Mouse (Mus musculus) liver, embryonic 13.5 days (tissue): ENCODE results near the gene Exoc4. TPM values are rescaled to one million over a fixed set of nuclear protein-coding genes. Genes with fewer than 3 reads are reported as not detected.

ENCODE experiments used
- ATAC-seq: fragments of 200-750 bp; cut with Nextera tagmentation; 2 replicates; pipeline ENCODE4 v1.8.0; 2017; ENCODE audit warnings: low read depth, mild to moderate bottlenecking, moderate number of reproducible peaks, moderate library complexity
- DNase-seq: peaks from one replicate; pipeline ENCODE4 v3.0.0; 2022
- H3K27ac ChIP-seq: fragments of 300-500 bp; sonication (generic); 2 replicates; pipeline ENCODE4 v1.5.1; 2015; ENCODE audit warnings: moderate library complexity, mild to moderate bottlenecking, inconsistent platforms
- H3K27me3 ChIP-seq: fragments of 300-500 bp; sonication (generic); 2 replicates; pipeline ENCODE4 v1.6.1; 2015; ENCODE audit warnings: mild to moderate bottlenecking, inconsistent platforms
- H3K36me3 ChIP-seq: fragments of 300-500 bp; sonication (generic); 2 replicates; pipeline ENCODE4 v1.6.1; 2015; ENCODE audit warnings: mild to moderate bottlenecking, inconsistent platforms
- H3K4me1 ChIP-seq: fragments of 300-500 bp; sonication (generic); replicated peaks from 2 replicates; pipeline ENCODE4 v1.6.1; 2015; ENCODE audit warnings: inconsistent platforms
- H3K4me2 ChIP-seq: fragments of 300-500 bp; sonication (generic); 2 replicates; pipeline ENCODE4 v1.6.1; 2015; ENCODE audit warnings: inconsistent platforms, mild to moderate bottlenecking, moderate library complexity
- H3K4me3 ChIP-seq: fragments of 300-500 bp; sonication (generic); replicated peaks from 2 replicates; pipeline ENCODE4 v1.5.1; 2015; ENCODE audit warnings: mild to moderate bottlenecking, inconsistent platforms
- H3K9ac ChIP-seq: fragments of 300-500 bp; sonication (generic); 2 replicates; pipeline ENCODE4 v1.6.1; 2015; ENCODE audit warnings: mild to moderate bottlenecking, inconsistent platforms
- H3K9me3 ChIP-seq: fragments of 300-500 bp; sonication (generic); replicated peaks from 2 replicates; pipeline ENCODE4 v1.6.1; 2016; ENCODE audit warnings: inconsistent platforms
- WGBS: fragments of 180-500 bp; shearing (Covaris S2); methylation state at CpG from one replicate; pipeline ENCODE4 v1.1.7; 2015; ENCODE audit not compliant: insufficient replicate concordance; 5-methylcytosine and 5-hydroxymethylcytosine counted together
- polyA plus RNA-seq: library from polyadenylated mRNA; unstranded; fragments of >200 nt; fragmentation: Nextera tagmentation; extraction: Ambion mirVana; gene quantifications from 2 replicates; pipeline ENCODE4 v1.2.1, GENCODE M21; 2015

Exoc4 gene
- polyA plus RNA-seq, 1 experiment from 2014 or later, result 11.0 TPM

- DNase-seq (no peak), ATAC-seq (no peak)
- H3K4me3 ChIP-seq, result no peak overlapping the region
- 57% methylated on average over 10 of the region's 10 CpGs for WGBS
- H3K4me2 ChIP-seq, result no peak overlapping the region
- no peaks in the 10 kb centered on the region for H3K9me3 ChIP-seq
- no peaks in the 10 kb centered on the region for H3K4me1 ChIP-seq
- no peaks in the 10 kb centered on the region for H3K36me3 ChIP-seq
- H3K27me3 ChIP-seq, result no peaks in the 10 kb centered on the region
- H3K27ac ChIP-seq, result no peak overlapping the region
- H3K9ac ChIP-seq, result no peak overlapping the region
Observed at GRCm38 (mm10) chr6:33681778-33682640, 433.1 kb downstream of the Exoc4 start.

- no peak for ATAC-seq
- Histone ChIP-seq H3K4me1 (no peaks in the 10 kb centered on the region), H3K36me3 (no peaks in the 10 kb centered on the region), H3K4me2 (no peak overlapping the region), H3K27me3 (no peaks in the 10 kb centered on the region), H3K4me3 (no peak overlapping the region), H3K27ac (no peak overlapping the region), H3K9ac (no peak overlapping the region), H3K9me3 (no peaks in the 10 kb centered on the region)
- WGBS, result 57% methylated on average over 3 of the region's 3 CpGs
- no peak for DNase-seq
Observed at GRCm38 (mm10) chr6:33683533-33683932, 434.6 kb downstream of the Exoc4 start.

- no peaks in the 10 kb centered on the region for H3K4me1 ChIP-seq
- DNase-seq, result no peak
- no peak for ATAC-seq
- no peak overlapping the region for H3K4me2 ChIP-seq
- H3K27me3 ChIP-seq, result no peaks in the 10 kb centered on the region
- H3K9ac ChIP-seq, result no peak overlapping the region
- no peaks in the 10 kb centered on the region for H3K36me3 ChIP-seq
- H3K9me3 ChIP-seq, result no peaks in the 10 kb centered on the region
- no peak overlapping the region for H3K4me3 ChIP-seq
- H3K27ac ChIP-seq, result no peak overlapping the region
- WGBS, result 65% methylated on average over 2 of the region's 2 CpGs
Observed at GRCm38 (mm10) chr6:33685321-33685720, 436.4 kb downstream of the Exoc4 start.

- Histone ChIP-seq H3K9ac (no peak overlapping the region), H3K27me3 (no peaks in the 10 kb centered on the region), H3K4me1 (no peaks in the 10 kb centered on the region), H3K4me3 (no peak overlapping the region), H3K9me3 (no peaks in the 10 kb centered on the region), H3K36me3 (no peaks in the 10 kb centered on the region), H3K27ac (no peak overlapping the region), H3K4me2 (no peak overlapping the region)
- ATAC-seq (no peak), DNase-seq (no peak)
- 67% methylated on average over 5 of the region's 5 CpGs for WGBS
Observed at GRCm38 (mm10) chr6:33690601-33691000, 441.7 kb downstream of the Exoc4 start.

- whole genome bisulfite sequencing, result 64% methylated on average over 1 of the region's 1 CpGs
- H3K27ac ChIP-seq, result no peak overlapping the region
- no peak overlapping the region for H3K9ac ChIP-seq
- H3K4me1 ChIP-seq, result no peaks in the 10 kb centered on the region
- DNase-seq (no peak), ATAC-seq (no peak)
- no peaks in the 10 kb centered on the region for H3K9me3 ChIP-seq
- no peak overlapping the region for H3K4me2 ChIP-seq
- no peak overlapping the region for H3K4me3 ChIP-seq
- no peaks in the 10 kb centered on the region for H3K36me3 ChIP-seq
- no peaks in the 10 kb centered on the region for H3K27me3 ChIP-seq
Observed at GRCm38 (mm10) chr6:33696976-33697375, 448.1 kb downstream of the Exoc4 start.

- Histone ChIP-seq H3K9me3 (no peaks in the 10 kb centered on the region), H3K36me3 (no peaks in the 10 kb centered on the region), H3K4me1 (no peaks in the 10 kb centered on the region), H3K9ac (no peak overlapping the region), H3K4me2 (no peak overlapping the region), H3K27ac (no peak overlapping the region), H3K27me3 (no peaks in the 10 kb centered on the region), H3K4me3 (no peak overlapping the region)
- ATAC-seq (no peak), DNase-seq (no peak)
- WGBS, result 76% methylated on average over 4 of the region's 4 CpGs
Observed at GRCm38 (mm10) chr6:33708907-33709306, 460.0 kb downstream of the Exoc4 start.

GRCm38 (mm10) chr6:33709340-33709739 lies 460.5 kb downstream of the Exoc4 start:
- H3K4me1 ChIP-seq, result no peaks in the 10 kb centered on the region
- H3K27ac ChIP-seq, result no peak overlapping the region
- no peaks in the 10 kb centered on the region for H3K9me3 ChIP-seq
- 73% methylated on average over 5 of the region's 5 CpGs for WGBS
- H3K9ac ChIP-seq, result no peak overlapping the region
- H3K4me3 ChIP-seq, result no peak overlapping the region
- DNase-seq (no peak), ATAC-seq (no peak)
- no peaks in the 10 kb centered on the region for H3K27me3 ChIP-seq
- H3K36me3 ChIP-seq, result no peaks in the 10 kb centered on the region
- H3K4me2 ChIP-seq, result no peak overlapping the region

GRCm38 (mm10) chr6:33711742-33712141 lies 462.9 kb downstream of the Exoc4 start:
- Histone ChIP-seq H3K4me2 (no peak overlapping the region), H3K36me3 (no peaks in the 10 kb centered on the region), H3K27ac (no peak overlapping the region), H3K9ac (no peak overlapping the region), H3K27me3 (no peaks in the 10 kb centered on the region), H3K4me3 (no peak overlapping the region), H3K9me3 (no peaks in the 10 kb centered on the region), H3K4me1 (no peaks in the 10 kb centered on the region)
- ATAC-seq (no peak), DNase-seq (no peak)
- WGBS, result 47% methylated on average over 3 of the region's 3 CpGs

- H3K9ac ChIP-seq, result no peak overlapping the region
- H3K27ac ChIP-seq, result no peak overlapping the region
- 75% methylated on average over 7 of the region's 7 CpGs for WGBS
- no peak overlapping the region for H3K4me3 ChIP-seq
- H3K4me2 ChIP-seq, result no peak overlapping the region
- no peaks in the 10 kb centered on the region for H3K36me3 ChIP-seq
- ATAC-seq, result no peak
- no peaks in the 10 kb centered on the region for H3K27me3 ChIP-seq
- DNase-seq, result no peak
- no peaks in the 10 kb centered on the region for H3K4me1 ChIP-seq
- H3K9me3 ChIP-seq, result no peaks in the 10 kb centered on the region
Observed at GRCm38 (mm10) chr6:33712540-33713118, 463.7 kb downstream of the Exoc4 start.

- 71% methylated on average over 6 of the region's 6 CpGs for WGBS
- Histone ChIP-seq H3K4me1 (no peaks in the 10 kb centered on the region), H3K4me2 (no peak overlapping the region), H3K9ac (no peak overlapping the region), H3K36me3 (no peaks in the 10 kb centered on the region), H3K27ac (no peak overlapping the region), H3K9me3 (no peaks in the 10 kb centered on the region), H3K4me3 (no peak overlapping the region), H3K27me3 (no peaks in the 10 kb centered on the region)
- DNase-seq, result no peak
- ATAC-seq, result no peak
Observed at GRCm38 (mm10) chr6:33716254-33716965, 467.5 kb downstream of the Exoc4 start.

GRCm38 (mm10) chr6:33721166-33721565 lies 472.3 kb downstream of the Exoc4 start:
- 10% methylated on average over 4 of the region's 4 CpGs for WGBS
- Histone ChIP-seq H3K9me3 (no peaks in the 10 kb centered on the region), H3K4me3 (no peak overlapping the region), H3K4me1 (no peaks in the 10 kb centered on the region), H3K27me3 (no peaks in the 10 kb centered on the region), H3K9ac (no peak overlapping the region), H3K4me2 (no peak overlapping the region), H3K36me3 (no peaks in the 10 kb centered on the region), H3K27ac (no peak overlapping the region)
- ATAC-seq, result no peak
- no peak for DNase-seq
